ENCODE assay signal across 8 mouse cellular contexts in the genomic region with DNA sequence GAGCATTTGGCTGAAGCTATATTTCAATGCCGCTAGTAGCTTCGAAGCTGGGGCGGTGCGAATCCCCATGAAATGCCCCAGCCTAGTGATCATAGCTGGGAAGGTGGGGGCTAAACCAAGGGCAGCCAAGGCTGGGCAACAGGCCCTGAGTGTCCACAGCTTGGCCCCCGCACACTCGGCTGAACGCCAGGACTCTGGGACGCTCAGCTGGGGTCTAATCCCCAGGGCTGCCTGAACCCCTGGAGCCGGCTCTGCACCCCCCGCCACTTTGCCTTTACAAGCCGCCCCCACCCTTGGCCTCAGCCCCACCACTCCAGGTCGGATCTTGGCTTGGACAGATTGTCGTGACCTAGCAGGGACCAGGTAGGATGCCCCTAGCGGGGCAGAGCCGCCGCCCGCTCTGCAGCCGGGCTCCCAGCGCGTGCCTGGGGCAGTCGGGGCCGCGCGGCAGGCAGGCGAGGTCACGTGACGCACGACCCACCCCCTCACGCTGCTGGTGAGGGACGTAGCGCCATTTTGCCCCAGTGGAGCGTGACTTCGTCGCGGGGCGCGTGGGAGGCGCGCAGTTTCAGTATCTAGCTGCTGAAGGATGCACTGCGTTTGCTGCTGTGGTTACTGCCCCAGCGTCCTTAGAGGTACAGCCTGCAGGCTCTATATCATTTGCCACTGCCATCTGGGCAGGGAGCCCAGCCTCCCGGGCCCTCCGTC. TPM values are rescaled to one million over a fixed set of nuclear protein-coding genes. Genes with fewer than 3 reads are reported as not detected.
DNase-seq lines count a peak whose midpoint lies in the region; ATAC-seq and TF ChIP-seq lines count a peak whose summit lies in the region.

No protein-coding gene starts in this region.

- peak; percentile 92 for ATAC-seq in hindbrain, embryonic 12.5 days (ENCODE audit: low FRiP score)
- peak; percentile 88 for ATAC-seq in lung, embryonic 15.5 days (ENCODE audit: borderline replicate concordance, extremely low read depth, low FRiP score, low TSS enrichment)

- peak; percentile 85 for DNase-seq in Muller cell, postnatal 12 days (ENCODE audit: inconsistent ontology term)
- peak; percentile 92 for DNase-seq in cerebellum, postnatal 10 days
- DNase-seq in frontal cortex, postnatal 14 days (ENCODE audit: low spot score in 2 of 2) = peak; percentile 84 to 86
- peak; percentile 85 to 91 for DNase-seq in layer of hippocampus, postnatal 10 days (ENCODE audit: low spot score in 2 of 2)
- DNase-seq in thymus, adult 18-20 months = peak; percentile 62 to 66

- peaks cover 15% of the 10 kb centered on the region for H3K4me1 ChIP-seq in hindbrain, embryonic 12.5 days
- peaks cover 19% of the 10 kb centered on the region for H3K4me1 ChIP-seq in lung, embryonic 15.5 days
- H3K4me1 ChIP-seq in olfactory bulb, adult 2 months (ENCODE audit: control insufficient read depth, insufficient read depth, low read length) = peaks cover 15% of the 10 kb centered on the region

- H3K4me2 ChIP-seq in hindbrain, embryonic 12.5 days (replicated peaks) = peak overlapping the region; percentile 98
- H3K4me2 ChIP-seq in lung, embryonic 15.5 days = peak overlapping the region; percentile 99

- H3K27me3 ChIP-seq in hindbrain, embryonic 12.5 days = peaks cover 27% of the 10 kb centered on the region
- H3K27me3 ChIP-seq in lung, embryonic 15.5 days = peaks cover 46% of the 10 kb centered on the region

- TF ChIP-seq CTCF in olfactory bulb, adult 2 months (IDR thresholded peaks at IDR 0.05; ENCODE audit: insufficient read depth, low read depth, low read length) = peak; percentile 44; the same call in 1 of the 2 replicates

- H3K9ac ChIP-seq in hindbrain, embryonic 12.5 days = peak overlapping the region; percentile 66
- H3K9ac ChIP-seq in lung, embryonic 15.5 days = peak overlapping the region; percentile 29

- H3K27ac ChIP-seq in hindbrain, embryonic 12.5 days = peak overlapping the region; percentile 30
- no peak overlapping the region for H3K27ac ChIP-seq in lung, embryonic 15.5 days
- peak overlapping the region; percentile 79 for H3K27ac ChIP-seq in olfactory bulb, adult 2 months (ENCODE audit: insufficient read depth, low read depth, low read length)

- TF ChIP-seq POLR2A in olfactory bulb, adult 2 months (IDR thresholded peaks at IDR 0.05; ENCODE audit: insufficient read depth, low read depth, low read length) = peak; percentile 80

- 1% methylated on average over 43 of the region's 43 CpGs for WGBS in hindbrain, embryonic 12.5 days
- WGBS in lung, embryonic 15.5 days = 3% methylated on average over 43 of the region's 43 CpGs
- 1% methylated on average over 43 of the region's 43 CpGs for WGBS in olfactory bulb, adult 2 months

- H3K9me3 ChIP-seq in hindbrain, embryonic 12.5 days (replicated peaks) = no peaks in the 10 kb centered on the region
- no peaks in the 10 kb centered on the region for H3K9me3 ChIP-seq in lung, embryonic 15.5 days

- H3K36me3 ChIP-seq in hindbrain, embryonic 12.5 days = no peaks in the 10 kb centered on the region
- H3K36me3 ChIP-seq in lung, embryonic 15.5 days = no peaks in the 10 kb centered on the region

- peak overlapping the region; percentile 51 for H3K4me3 ChIP-seq in hindbrain, embryonic 12.5 days
- peak overlapping the region; percentile 47 for H3K4me3 ChIP-seq in lung, embryonic 15.5 days
- peak overlapping the region; percentile 58 for H3K4me3 ChIP-seq in olfactory bulb, adult 2 months (ENCODE audit: insufficient read depth, low read depth, low read length)

RNA-seq across cellular contexts. Expression of gene Gpr176, which starts 0.5 kb away (rescaled TPM):
- 1.2 and 1.5 TPM in 2 replicates for polyA plus RNA-seq in hindbrain, embryonic 12.5 days (2016; fragmentation: Nextera tagmentation; extraction: Ambion mirVana)
- 10 to 100 TPM; 16.6 to 18.4 TPM for total RNA-seq in layer of hippocampus, postnatal 10 days (2021)
- 0.22 and 0.28 TPM in 2 replicates for polyA plus RNA-seq in lung, embryonic 15.5 days (2015; fragmentation: Nextera tagmentation; extraction: Ambion mirVana)
- polyA plus RNA-seq in olfactory bulb, adult 2 months (2012; ENCODE audit: insufficient read depth, insufficient read length, low replicate concordance, missing spikeins) = not detected in 2 replicates

RNA-seq across cellular contexts. Expression of gene Eif2ak4, which starts 14.7 kb away (rescaled TPM):
- polyA plus RNA-seq in hindbrain, embryonic 12.5 days (2016; fragmentation: Nextera tagmentation; extraction: Ambion mirVana) = 13.2 and 13.6 TPM in 2 replicates
- total RNA-seq in layer of hippocampus, postnatal 10 days (2021) = 10 to 100 TPM; 24.6 to 28.1 TPM
- polyA plus RNA-seq in lung, embryonic 15.5 days (2015; fragmentation: Nextera tagmentation; extraction: Ambion mirVana) = 11.4 and 12.1 TPM in 2 replicates
- polyA plus RNA-seq in olfactory bulb, adult 2 months (2012; ENCODE audit: insufficient read depth, insufficient read length, low replicate concordance, missing spikeins) = not detected in 2 replicates
